Mouse (Mus musculus): ENCODE measurements at regions not wholly inside any gene's neighbourhood (a gene's known extent, or its start where the extent isn't known, plus 50 kb on each side); places are given as distances from the start of the nearest gene placed in this dataset.
A peak's percentile ranks its signal among the peaks of the same experiment; 100 is the strongest.
"Not testable (repeated sequence)": the region's sequence is repeated elsewhere in the genome, so short reads cannot be mapped to it uniquely, and the experiment has no call there.

- DNase-seq (ENCODE audit: low read depth, low spot score), result peak; percentile 93
Observed at GRCm38 (mm10) chr6:84318774-84319173, 274.9 kb downstream of the Cyp26b1 start.

DNA sequence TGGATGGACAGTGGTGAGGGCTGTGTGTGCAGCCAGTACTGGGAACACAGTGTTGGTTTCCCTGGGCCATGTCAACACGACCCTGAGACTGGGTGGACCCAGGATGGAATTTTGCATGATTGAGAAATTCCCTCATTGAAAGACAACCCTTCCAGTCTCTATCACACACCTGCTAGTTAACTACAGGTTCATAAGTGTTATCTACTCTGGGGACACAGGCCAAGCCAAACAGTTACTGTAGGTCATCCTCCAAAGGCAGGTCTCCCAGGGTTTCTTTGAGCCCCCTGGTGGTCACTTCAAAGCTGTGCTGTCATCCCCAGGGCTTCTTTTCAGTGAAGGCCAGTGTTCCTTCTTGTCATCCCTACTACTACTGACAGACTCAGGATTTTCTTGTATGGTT, 276.7 kb downstream of the Cyp26b1 start:
- DNase-seq (ENCODE audit: low read depth, low spot score), result peak; percentile 10

DNA sequence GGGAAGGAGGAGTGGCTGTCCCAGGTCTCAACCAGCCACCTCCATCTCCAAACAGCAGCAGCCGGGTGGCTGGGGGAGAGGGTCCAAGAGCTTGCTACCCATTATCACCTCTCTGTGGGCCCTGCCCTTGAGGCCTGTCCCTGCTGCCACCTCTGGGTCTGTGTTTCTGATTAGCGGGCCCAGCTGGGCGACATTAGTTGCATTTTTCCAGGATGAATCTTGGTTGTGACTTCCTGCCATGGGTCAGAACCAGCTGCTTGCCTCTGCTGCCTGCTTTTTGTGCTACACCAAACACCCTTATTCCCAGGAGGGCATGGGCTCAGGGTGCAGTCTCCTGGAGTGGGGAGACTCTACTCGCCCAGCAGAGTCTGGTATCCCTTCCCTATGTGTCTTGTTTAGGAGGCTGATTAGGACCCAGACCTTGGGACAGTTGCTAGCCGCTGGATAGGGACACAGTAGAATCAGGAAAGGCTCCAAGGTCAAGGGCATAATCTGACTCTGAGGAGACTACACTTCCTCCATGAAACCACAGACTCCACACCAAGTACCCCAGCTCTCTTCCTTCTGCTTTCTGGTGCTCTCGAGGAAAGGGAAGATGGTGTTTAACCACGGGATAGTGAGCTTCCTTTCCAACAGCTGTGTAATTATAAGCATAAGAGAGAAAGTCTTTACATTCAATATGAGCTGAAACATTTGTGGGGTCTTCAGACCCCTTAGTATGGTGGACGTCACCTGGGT, 278.4 kb downstream of the Cyp26b1 start:
- no peak for DNase-seq (ENCODE audit: low read depth, low spot score)

GRCm38 (mm10) chr6:84313797-84314196, 279.9 kb downstream of the Cyp26b1 start:
- no peak for DNase-seq (ENCODE audit: low read depth, low spot score)

DNA sequence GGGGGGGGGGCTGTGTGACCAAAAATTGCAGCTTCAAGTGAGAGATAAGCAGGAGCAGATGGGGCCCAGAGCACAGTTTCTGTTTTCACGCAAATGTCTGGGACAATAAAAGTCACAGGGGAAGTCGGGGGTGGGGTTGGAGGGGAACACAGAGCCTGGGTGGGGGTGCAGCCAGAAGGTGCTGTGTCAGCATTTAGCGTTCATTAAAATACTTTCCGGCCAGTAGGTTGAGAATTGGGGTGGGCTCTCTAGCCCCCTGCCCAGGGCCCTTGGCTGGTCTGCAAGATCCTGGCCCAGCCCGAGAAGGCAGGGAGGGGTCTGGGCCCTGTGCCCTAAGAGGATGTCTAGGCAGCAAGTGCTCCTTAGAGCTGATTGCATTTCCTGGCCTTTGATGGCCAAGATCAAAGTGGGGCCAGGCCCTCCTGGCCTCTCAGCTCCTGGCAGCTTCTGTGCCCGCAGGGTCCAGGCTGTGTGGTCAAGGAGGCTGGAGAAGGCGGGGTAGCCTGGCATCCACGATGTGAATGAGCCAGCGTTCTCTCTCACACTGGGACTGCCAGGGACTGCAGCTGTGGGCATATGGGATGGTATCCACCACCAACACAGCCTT, 283.0 kb downstream of the Cyp26b1 start:
- DNase-seq (ENCODE audit: low read depth, low spot score), result no peak

DNA sequence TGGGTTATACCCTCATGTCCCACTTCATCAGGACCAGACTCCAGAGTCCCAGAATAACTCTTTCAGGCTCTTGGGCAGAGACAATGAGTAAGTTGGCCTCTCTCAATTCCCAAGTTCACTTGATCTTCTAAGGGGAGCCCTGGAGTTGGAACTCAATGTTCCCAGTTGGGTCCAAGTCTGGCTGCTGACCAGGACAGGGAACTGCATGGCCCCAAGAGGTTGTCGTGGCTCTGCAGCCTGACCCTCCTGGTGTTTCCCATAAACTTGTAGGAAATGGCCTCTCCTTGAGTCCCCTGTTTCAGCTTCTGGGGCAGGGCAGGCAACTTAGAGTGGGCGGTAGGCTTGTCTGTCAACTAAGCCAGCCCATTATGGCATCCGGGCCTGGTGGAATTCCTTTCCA, 286.2 kb downstream of the Cyp26b1 start:
- DNase-seq (ENCODE audit: low read depth, low spot score), result no peak

DNA sequence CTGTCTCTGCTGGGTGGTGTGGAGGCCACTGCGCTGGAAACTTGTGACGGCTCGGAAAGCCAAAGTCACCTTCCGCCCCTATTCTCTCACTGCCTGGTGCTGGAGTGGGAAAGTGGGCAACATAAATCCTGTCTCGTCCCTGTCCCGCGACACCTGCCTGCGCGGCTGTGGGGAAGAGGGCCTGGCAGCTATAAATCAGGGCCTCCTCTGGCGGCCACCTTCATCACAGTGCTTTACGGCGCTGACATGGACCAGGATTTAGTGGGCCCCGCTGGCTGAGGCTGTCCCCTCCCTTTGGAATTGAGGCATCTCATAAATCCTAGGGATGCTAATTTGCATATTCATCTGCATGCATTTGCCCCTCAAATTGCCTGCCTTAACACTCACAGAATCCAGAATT, 287.1 kb downstream of the Cyp26b1 start:
- no peak for DNase-seq (ENCODE audit: low read depth, low spot score)

DNA sequence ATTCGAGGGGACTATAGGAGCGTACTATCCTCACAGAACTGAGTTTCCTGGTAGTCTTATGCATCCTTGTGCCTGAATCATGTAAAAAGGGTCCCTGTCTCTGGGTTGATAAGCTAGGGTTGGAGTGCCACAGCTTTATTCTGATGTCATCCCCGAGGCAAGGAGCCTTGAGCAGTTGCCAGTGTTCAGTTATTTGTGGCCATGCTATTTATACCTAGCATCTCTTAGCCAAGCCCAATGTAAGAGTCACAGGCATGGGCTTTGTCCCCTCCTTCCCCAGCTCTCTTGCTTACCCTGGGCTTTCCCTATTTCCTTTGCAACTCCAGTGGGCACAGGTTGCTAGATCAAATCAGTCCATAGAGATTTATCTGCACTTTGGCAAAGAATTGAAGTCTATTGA, 288.6 kb downstream of the Cyp26b1 start:
- DNase-seq (ENCODE audit: low read depth, low spot score), result peak; percentile 44

GRCm38 (mm10) chr6:84302916-84303315, 290.8 kb downstream of the Cyp26b1 start:
- not testable (repeated sequence) for DNase-seq (ENCODE audit: low read depth, low spot score)

DNA sequence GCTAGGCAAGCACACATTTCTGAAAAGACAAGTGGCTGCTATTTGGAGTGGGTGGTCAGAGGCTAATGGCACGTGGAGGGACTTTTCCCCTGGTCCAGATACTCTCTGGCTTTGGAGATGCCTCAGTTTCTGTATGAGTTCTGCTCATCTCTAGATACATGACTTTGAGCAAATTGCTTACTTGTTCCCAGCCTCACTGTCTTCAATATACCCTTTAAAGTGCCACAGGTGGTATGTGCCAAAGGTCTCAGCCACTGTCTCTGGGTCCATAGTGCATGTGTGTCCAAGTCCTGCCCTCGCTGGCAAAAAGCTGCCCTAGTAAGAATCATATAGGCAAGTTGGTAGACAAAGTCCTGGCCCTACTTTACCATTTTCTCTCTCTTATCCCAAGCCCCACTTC, 291.5 kb downstream of the Dysf start:
- DNase-seq (ENCODE audit: low read depth, low spot score), result no peak

DNA sequence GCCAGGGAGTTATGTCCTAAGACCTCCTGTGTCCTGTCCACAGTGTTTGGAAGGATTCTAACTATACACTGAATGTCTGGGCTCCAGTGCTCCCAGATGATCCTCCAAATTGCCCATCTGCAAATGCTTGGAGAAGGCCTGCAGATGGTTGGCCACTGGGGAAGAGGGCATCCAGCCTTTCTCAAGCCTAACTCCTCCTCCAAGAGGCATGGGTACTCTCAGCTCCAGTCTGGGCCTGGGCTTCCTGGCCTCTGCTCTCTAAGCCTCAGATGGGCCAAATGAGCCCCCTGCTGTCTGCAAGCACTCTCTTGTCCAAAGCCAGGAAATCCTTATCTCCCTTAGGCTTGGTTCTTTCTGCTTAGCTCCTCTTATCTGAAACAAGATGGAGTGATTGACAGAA, 290.8 kb downstream of the Dysf start:
- DNase-seq (ENCODE audit: low read depth, low spot score), result no peak

GRCm38 (mm10) chr6:84273907-84274306, 265.5 kb downstream of the Dysf start:
- DNase-seq (ENCODE audit: low read depth, low spot score), result not testable (repeated sequence)

DNA sequence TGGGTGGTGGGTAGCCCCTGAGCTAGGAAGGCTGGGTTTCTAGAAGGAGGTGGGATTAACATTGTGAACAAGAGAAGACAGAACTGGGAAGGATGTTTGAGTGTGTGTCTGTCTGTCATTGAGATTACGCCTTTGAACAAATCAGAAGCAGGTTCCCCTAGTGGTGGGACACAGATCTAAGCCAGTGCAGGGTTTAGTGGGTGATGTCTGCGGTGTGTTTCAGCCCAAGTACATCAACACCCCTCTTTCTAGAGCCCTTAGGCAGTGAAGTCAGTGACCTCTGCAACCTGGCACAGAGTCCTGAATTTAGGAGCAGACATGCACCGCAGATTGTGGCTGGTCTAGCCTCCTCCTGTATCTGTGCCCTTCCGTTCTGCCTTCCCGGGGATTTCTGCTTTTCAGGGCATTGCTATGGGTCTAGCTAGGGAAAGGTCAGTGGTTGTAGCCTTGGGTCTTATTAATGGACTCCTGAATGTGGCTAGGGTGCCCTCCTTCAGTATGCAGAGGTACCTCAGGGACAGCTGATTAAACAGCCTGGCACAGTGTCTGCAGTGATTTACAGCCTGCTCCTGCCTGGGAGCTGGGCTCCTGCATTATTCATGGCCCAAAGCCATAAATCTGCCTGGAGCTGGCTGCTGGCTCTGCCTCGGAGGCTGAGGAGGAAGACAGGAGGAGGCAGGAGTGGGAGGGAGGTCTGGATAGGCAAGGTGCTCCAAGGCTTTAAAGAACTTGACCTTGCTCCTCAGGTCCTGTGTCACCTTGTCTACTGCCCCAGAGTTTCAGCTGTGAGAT, 264.3 kb downstream of the Dysf start:
- peak; percentile 74 for DNase-seq (ENCODE audit: low read depth, low spot score)

- no peak for DNase-seq (ENCODE audit: low read depth, low spot score)
Observed at GRCm38 (mm10) chr6:84271966-84272365, 263.6 kb downstream of the Dysf start.

DNA sequence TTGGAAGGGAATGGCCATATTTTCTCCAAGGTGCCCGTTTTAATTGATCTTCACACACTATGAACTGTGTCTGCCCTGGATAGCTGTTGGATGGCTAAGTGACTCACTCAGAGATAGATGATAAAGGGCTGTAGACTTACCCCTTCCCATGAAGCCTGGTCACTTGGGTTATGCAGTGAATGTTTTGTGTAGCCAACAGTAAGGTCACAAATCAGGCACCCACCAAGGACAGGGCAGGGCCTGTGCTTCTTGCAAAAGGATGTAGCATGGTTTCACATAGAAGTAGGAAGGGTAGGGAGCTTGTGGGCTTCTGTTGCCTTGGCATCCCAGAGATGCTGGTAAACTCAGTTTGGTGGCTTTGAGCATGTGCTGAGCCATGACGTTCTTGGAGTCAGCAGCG, 263.1 kb downstream of the Dysf start:
- no peak for DNase-seq (ENCODE audit: low read depth, low spot score)

GRCm38 (mm10) chr6:84270518-84271165, 262.3 kb downstream of the Dysf start:
- no peak for DNase-seq (ENCODE audit: low read depth, low spot score)

- no peak for DNase-seq (ENCODE audit: low read depth, low spot score)
Observed at GRCm38 (mm10) chr6:84269478-84269877, 261.1 kb downstream of the Dysf start.

DNA sequence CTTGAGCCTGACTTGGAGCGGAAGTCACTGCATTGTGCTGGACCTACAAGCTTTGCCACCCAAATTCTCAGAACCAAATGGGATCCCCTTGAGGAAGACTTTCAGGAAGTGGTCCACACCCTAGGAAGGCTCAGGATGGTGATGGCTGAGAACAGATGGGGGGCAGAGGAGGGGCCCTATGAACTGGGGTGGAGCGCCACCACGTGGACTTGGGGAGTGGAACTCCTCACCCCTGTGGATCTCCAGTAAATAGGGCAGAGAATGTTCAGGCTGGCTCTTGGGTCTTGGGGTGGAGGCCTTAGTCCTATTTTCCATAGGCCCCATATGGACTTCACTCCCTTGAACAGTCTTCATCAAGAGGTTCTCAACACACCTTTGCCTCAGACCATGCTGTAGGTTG, 260.6 kb downstream of the Dysf start:
- no peak for DNase-seq (ENCODE audit: low read depth, low spot score)

- DNase-seq (ENCODE audit: low read depth, low spot score), result no peak
Observed at GRCm38 (mm10) chr6:84268111-84268510, 259.7 kb downstream of the Dysf start.

DNA sequence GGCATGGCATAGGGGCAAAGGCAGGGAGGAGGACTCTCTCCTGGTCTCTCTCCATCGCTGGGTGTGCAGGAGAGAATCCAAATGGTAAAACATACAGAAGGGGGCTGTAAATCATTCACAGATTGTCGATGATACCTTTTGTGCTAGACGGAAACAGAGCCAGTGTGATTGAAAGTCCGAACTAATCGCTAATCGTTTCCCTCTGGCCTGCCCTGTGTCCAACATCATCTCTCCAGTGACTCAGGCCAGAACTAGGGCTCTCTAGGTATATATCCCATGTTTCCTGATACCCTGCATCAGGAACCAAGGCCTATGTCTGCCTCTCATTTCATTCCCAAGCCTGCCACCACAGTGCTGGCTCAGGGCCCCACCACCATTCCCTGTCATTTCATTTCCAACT, 259.1 kb downstream of the Dysf start:
- DNase-seq (ENCODE audit: low read depth, low spot score), result no peak

DNA sequence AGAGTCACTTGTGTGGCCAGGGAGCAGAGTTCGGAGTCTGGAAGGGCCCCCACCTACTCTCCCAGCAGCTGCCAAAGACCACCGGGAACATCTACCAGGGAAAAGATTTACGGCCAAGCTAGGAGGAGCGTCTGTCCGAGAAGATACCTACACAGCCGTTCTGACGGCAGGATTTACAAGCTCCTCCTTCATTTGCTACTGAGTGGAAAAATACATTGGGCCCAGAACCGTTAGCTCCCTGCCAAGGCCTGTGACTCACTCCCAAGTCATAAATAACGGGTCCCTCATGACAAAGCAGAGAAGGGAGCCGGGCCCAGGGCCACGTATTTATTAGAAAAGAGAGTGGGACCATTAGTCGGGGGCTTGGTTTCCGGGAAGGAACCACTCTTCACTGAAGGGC, 258.3 kb downstream of the Dysf start:
- DNase-seq (ENCODE audit: low read depth, low spot score), result peak; percentile 77

- no peak for DNase-seq (ENCODE audit: low read depth, low spot score)
Observed at GRCm38 (mm10) chr6:84264681-84265080, 256.3 kb downstream of the Dysf start.

Measured in brain, adult 2 months (tissue).